Mouse (Mus musculus) liver, adult (tissue): ENCODE measurements around the gene Sptssa.

Experiments
- GATA4 ChIP-seq: IDR thresholded peaks from 2 replicates; pipeline ENCODE4 v1.6.1; 2014; ENCODE audit warnings: mild to moderate bottlenecking, low read length; ENCODE audit not compliant: insufficient replicate concordance

Gene Sptssa

GRCm38 (mm10) chr12:54656396-54657171 lies at the start of gene Sptssa:
TSS of gene Sptssa (minus strand) at chr12:54656573.
- TF ChIP-seq GATA4 = no peak; the same call in 1 of the 2 replicates

GRCm38 (mm10) chr12:54699394-54699793 lies 43.0 kb upstream of the Sptssa start:
- no peak for TF ChIP-seq GATA4

GRCm38 (mm10) chr12:54697791-54698250 lies 41.4 kb upstream of the Sptssa start:
- no peak for TF ChIP-seq GATA4

DNA sequence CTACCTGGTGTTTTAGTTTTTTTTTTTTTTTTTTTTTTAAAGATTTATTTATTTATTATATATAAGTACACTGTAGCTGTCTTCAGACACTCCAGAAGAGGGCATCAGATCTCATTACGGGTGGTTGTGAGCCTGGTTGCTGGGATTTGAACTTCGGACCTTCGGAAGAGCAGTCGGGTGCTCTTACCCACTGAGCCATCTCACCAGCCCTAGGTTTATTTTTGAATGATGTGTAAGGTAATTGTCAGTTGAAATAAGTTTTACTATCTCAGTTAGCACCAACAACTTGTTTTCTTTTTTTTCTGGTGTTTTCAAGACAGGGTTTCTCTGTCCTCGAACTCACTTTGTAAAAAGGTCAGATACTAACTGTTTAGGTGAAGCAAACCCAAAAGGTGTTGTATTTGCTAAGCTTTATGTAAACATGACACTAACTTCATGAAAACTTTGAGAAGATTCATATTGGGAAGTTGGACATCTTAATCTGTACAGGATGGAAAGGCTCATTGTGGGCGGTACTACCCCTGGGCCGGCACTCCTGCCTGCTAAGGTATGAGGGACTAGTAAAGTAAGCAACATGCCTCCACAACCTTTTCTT lies 40.7 kb upstream of the Sptssa start:
- TF ChIP-seq GATA4 = no peak

DNA sequence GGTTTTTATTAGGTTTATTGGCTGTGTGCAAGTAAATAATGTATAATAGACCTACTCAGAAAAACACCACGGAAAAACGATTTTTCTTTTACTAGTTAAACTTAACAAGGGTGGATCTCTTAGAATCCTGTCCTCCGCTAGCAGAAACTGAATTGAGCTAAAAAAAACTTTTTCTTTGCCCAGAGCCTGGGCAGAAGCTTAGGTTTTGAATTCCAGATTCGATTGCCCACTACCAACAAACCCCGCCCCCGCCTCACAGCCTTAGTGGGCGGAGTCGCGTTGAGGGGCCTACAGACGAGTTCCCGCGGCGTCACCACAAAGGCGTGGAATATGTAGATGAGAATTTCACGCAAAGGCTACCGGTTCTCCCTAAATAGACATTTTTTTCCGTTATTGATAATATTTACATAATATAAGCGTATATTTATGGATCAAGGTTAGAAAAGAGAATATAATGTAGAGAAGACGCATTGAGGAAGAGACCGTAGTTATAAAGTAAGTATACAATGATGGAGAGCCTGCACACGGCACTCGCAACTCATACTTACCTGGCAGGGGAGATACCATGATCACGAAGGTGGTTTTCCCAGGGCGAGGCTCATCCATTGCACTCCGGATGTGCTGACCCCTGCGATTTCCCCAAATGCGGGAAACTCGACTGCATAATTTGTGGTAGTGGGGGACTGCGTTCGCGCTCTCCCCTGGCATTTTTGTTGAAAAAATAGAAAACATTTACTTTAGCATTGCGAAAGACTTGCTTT lies 40.0 kb upstream of the Sptssa start:
- no peak for TF ChIP-seq GATA4

GRCm38 (mm10) chr12:54695511-54696241 lies 39.3 kb upstream of the Sptssa start, which contains the start of gene Eapp:
TSS of gene Eapp (minus strand) at chr12:54695897.
- peak; percentile 31; the same call in 1 of the 2 replicates for TF ChIP-seq GATA4

DNA sequence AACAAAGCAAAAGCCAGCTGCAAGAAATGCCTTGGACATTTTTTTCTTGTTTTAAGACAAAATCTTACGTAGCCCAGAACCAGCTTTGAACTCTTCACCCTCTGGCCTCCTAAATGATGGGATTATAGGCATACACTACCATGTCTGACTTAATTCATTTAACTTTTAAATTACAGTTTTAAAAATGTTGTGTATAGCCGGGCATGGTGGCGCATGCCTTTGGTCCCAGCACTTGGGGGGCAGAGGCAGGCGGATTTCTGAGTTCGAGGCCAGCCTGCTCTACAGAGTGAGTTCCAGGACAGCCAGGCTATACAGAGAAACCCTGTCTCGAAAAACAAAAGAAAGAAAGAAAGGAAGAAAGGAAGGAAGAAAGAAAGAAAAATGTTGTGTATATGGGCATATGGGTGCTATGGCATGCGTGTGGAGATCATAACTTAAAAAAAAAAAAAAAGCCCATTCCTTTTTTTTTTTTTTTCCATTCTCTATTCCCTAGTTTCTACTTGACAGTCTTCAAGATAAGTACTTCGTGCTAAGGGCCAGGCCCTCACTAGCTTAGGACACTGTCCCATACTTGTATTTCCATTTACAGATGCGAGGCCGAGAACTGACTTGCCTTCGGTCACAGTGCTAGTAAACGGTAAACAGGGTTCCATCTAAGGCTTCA lies 38.6 kb upstream of the Sptssa start:
- TF ChIP-seq GATA4 = no peak

DNA sequence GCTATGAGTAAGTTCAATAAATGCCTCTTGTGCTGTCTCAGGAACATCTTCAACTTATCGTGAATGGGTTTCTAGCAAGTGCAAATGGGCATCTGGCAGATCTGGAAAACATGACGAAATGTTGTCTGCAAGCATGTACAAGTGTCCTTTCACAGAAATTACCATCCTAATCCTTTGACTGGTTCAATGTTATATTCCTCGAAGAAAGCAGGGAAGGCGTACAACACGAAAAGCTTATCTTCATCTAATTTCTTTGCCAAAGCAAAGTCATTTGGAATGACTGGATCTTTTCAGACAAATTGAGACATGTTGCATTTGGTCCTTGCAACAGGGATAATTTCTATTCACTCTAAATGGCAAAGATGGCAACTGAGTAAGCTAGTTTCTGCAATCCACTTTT lies 32.7 kb upstream of the Sptssa start:
- no peak for TF ChIP-seq GATA4

DNA sequence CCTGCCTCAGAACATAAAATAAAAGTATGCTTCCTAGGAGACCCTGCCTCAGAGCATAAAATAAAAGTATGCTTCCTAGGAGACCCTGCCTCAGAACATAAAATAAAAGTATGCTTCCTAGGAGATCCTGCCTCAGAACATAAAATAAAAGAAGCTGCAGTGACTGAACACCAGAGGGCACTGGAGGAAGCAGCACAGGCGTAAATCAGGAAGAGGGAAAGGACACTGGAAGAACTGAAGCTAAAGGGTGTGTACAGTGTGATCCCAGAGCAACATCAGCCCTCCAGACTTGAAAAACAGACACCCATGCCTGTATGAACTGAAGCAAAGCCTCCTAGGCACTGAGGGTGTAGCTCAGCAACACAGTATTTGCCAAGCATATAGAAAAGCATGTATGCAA lies 26.8 kb upstream of the Sptssa start:
- no peak for TF ChIP-seq GATA4

- TF ChIP-seq GATA4 = no peak
Observed at GRCm38 (mm10) chr12:54676709-54677108, 20.3 kb upstream of the Sptssa start.

GRCm38 (mm10) chr12:54675396-54675795 lies 19.0 kb upstream of the Sptssa start:
- TF ChIP-seq GATA4 = no peak

DNA sequence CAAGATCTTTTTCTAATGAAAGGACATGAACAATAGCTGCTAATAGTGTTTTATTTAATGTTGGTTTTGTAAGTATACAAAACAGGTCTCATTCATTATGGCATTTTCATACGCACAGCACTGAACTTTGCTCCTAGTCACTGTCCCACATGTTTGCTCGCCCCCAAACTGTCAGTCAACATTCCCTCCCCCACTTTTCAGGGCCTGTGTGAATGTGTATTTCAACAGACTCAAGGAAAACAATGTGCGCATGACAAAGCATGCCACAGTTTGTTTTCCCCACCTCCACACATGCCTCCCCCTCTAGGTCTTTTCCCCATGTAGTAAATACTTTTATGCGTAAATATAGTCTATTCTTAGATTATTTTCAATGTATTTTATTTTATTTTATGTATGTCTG lies 14.9 kb upstream of the Sptssa start:
- TF ChIP-seq GATA4 = no peak

GRCm38 (mm10) chr12:54668141-54668540 lies 11.8 kb upstream of the Sptssa start:
- no peak for TF ChIP-seq GATA4

- no peak for TF ChIP-seq GATA4
Observed at GRCm38 (mm10) chr12:54665526-54665925, 9.2 kb upstream of the Sptssa start.
